Mouse (Mus musculus) naive thymus-derived CD4-positive, alpha-beta T cell, adult 5 months (primary cell): Measurements from ENCODE around the gene Olfr1189. TPM values are rescaled to one million over a fixed set of nuclear protein-coding genes. Genes with fewer than 3 reads are reported as not detected.

Source experiments
- polyA plus RNA-seq: library from polyadenylated mRNA; unstranded; fragments of 100-300 nt; shearing (Covaris generic); gene quantifications from one replicate; pipeline ENCODE4 v1.2.1, GENCODE M21; 2017

Olfr1189 gene
- not detected for polyA plus RNA-seq

GRCm38 (mm10) chr2:88586154-88586553, at the start of gene Olfr1189:
Gene Olfr1189, plus strand, starts transcription at chr2:88586454.

GRCm38 (mm10) chr2:88556635-88557034, 29.6 kb upstream of the Olfr1189 start, which contains the start of gene Olfr1188:
Gene Olfr1188, plus strand, starts transcription at chr2:88556935.

GRCm38 (mm10) chr2:88640242-88640641, 54.0 kb downstream of the Olfr1189 start, which contains the start of gene Olfr1191-ps1:
Gene Olfr1191-ps1, plus strand, starts transcription at chr2:88640542.

Other genes with a start within 250 kb of the Olfr1189 start
- not detected for gene Olfr1176, start 249.7 kb upstream of the Olfr1189 start, polyA plus RNA-seq
- not detected for gene Olfr1177-ps, start 240.0 kb upstream of the Olfr1189 start, polyA plus RNA-seq
- not detected for gene Olfr1178, start 199.4 kb upstream of the Olfr1189 start, polyA plus RNA-seq
- gene Olfr1179, start 180.0 kb upstream of the Olfr1189 start, polyA plus RNA-seq = not detected
- gene Olfr1180, start 167.3 kb upstream of the Olfr1189 start, polyA plus RNA-seq = not detected
- gene Olfr1181, start 160.3 kb upstream of the Olfr1189 start, polyA plus RNA-seq = not detected
- gene Gm13757, start 137.3 kb upstream of the Olfr1189 start, polyA plus RNA-seq = not detected
- gene Olfr1183, start 131.6 kb upstream of the Olfr1189 start, polyA plus RNA-seq = 0.26 TPM
- 0.11 TPM for gene Olfr1184, start 102.9 kb upstream of the Olfr1189 start, polyA plus RNA-seq
- not detected for gene Olfr1185-ps1, start 93.1 kb upstream of the Olfr1189 start, polyA plus RNA-seq
- gene Olfr1186, start 67.9 kb upstream of the Olfr1189 start, polyA plus RNA-seq = not detected
- gene Olfr1188, start 29.5 kb upstream of the Olfr1189 start, polyA plus RNA-seq = not detected
- gene Olfr1191-ps1, start 54.1 kb downstream of the Olfr1189 start, polyA plus RNA-seq = not detected
- not detected for gene Olfr1192-ps1, start 62.1 kb downstream of the Olfr1189 start, polyA plus RNA-seq
- gene Olfr1193, start 89.2 kb downstream of the Olfr1189 start, polyA plus RNA-seq = not detected
- gene Olfr1195, start 102.7 kb downstream of the Olfr1189 start, polyA plus RNA-seq = 0.40 TPM
- gene Olfr1196, start 118.1 kb downstream of the Olfr1189 start, polyA plus RNA-seq = not detected
- gene Olfr1197, start 145.9 kb downstream of the Olfr1189 start, polyA plus RNA-seq = not detected
- gene Olfr1198, start 164.9 kb downstream of the Olfr1189 start, polyA plus RNA-seq = not detected
- not detected for gene Olfr1199, start 174.0 kb downstream of the Olfr1189 start, polyA plus RNA-seq
- not detected for gene Olfr1200, start 184.0 kb downstream of the Olfr1189 start, polyA plus RNA-seq
- not detected for gene Olfr1201, start 206.6 kb downstream of the Olfr1189 start, polyA plus RNA-seq
- gene Olfr1202, start 228.0 kb downstream of the Olfr1189 start, polyA plus RNA-seq = not detected
- gene Olfr1205, start 243.3 kb downstream of the Olfr1189 start, polyA plus RNA-seq = 0.05 TPM